Mouse (Mus musculus) right cerebral cortex, postnatal 36 days (tissue): ENCODE measurements at regions not wholly inside any gene's neighbourhood (a gene's known extent, or its start where the extent isn't known, plus 50 kb on each side); places are given as distances from the start of the nearest gene placed in this dataset.

Experiments used
- DNase-seq, 2 experiments: peaks; one replicate each; pipeline ENCODE4 v3.0.0; 2022; ENCODE audit warnings: low spot score in 2 of 2, mixed read lengths in 1 of 2

- DNase-seq, result no peak
Observed at GRCm38 (mm10) chr3:129449928-129450327, 82.2 kb upstream of the Elovl6 start.

- no peak for DNase-seq
Observed at GRCm38 (mm10) chr3:129450671-129451070, 81.5 kb upstream of the Elovl6 start.

- no peak for DNase-seq
Observed at GRCm38 (mm10) chr3:129470088-129470487, 62.1 kb upstream of the Elovl6 start.

- no peak for DNase-seq
Observed at GRCm38 (mm10) chr3:129471332-129471731, 60.8 kb upstream of the Elovl6 start.

GRCm38 (mm10) chr3:129472008-129472407, 60.1 kb upstream of the Elovl6 start:
- DNase-seq, result no peak

GRCm38 (mm10) chr3:129474451-129474850, 57.7 kb upstream of the Elovl6 start:
- DNase-seq, result no peak

GRCm38 (mm10) chr3:129476250-129476649, 55.9 kb upstream of the Elovl6 start:
- no peak for DNase-seq

GRCm38 (mm10) chr3:129478093-129478492, 54.1 kb upstream of the Elovl6 start:
- DNase-seq, result no peak

GRCm38 (mm10) chr3:129481293-129481692, 50.9 kb upstream of the Elovl6 start:
- DNase-seq, result no peak
